Mouse (Mus musculus) gastrocnemius, postnatal 25 days (tissue): Measurements from ENCODE around the gene Olfr589. TPM values are rescaled to one million over a fixed set of nuclear protein-coding genes. Genes with fewer than 3 reads are reported as not detected.
"Not testable (repeated sequence)": the region's sequence is repeated elsewhere in the genome, so short reads cannot be mapped to it uniquely, and the experiment has no call there.

Source experiments
- DNase-seq: peaks from one replicate; pipeline ENCODE4 v3.0.0; 2022
- long read RNA-seq, 2 experiments: library from polyadenylated mRNA; stranded (forward); transcript quantifications; one replicate each; pipeline ENCODE4 v2.0.0; 2021
- total RNA-seq, 2 experiments: library from RNA; stranded (reverse); gene quantifications; 1 replicate in 1 of 2; 2 replicates in 1 of 2; pipeline ENCODE4 v1.2.3; 2021

Gene Olfr589
- total RNA-seq, result not detected
- long read RNA-seq, experiment 1, result 0 reads
- long read RNA-seq, experiment 2, result 0 reads

DNA sequence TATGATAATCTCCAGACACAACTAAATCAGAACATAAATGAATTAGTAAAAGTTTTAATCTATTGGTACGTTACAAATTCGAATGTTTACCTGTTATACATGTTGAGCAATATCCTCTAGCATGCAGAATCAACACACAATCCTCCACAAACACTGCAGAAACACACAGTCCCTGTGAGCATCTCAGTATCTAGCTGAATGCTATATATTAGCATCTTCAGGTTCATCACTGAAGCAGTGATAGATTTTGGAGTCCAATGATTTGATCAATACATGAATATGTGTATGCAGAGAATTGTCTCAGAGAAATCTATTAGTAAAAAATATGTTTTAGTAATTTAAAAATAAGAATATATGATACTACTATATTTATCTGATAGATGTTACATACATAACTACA, at the start of gene Olfr589:
Gene Olfr589 (minus strand): TSS at position 101 of the 400 bp plus-strand sequence.
- DNase-seq, result no peak

DNA sequence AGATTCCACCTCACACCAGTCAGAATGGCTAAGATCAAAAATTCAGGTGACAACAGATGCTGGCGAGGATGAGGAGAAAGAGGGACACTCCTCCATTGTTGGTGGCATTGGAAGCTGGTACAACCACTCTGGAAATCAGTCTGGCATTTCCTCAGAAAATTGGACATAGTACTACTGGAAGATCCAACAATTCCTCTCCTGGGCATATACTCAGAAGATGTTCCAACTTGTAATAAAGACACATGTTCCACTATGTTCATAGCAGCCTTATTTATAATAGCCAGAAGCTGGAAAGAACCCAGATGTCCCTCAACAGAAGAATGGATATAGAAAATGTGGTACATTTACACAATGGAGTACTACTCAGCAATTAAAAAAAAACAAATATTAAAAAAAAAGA, 28.3 kb upstream of the Olfr589 start, which contains the start of gene Olfr592:
Gene Olfr592 (plus strand): TSS at position 301 of the 400 bp plus-strand sequence.
- not testable (repeated sequence) for DNase-seq

GRCm38 (mm10) chr7:103178240-103178639, 22.1 kb upstream of the Olfr589 start, which contains the start of gene Olfr591:
Gene Olfr591, minus strand, starts transcription at chr7:103178340.
- no peak for DNase-seq

- DNase-seq, result no peak
Observed at GRCm38 (mm10) chr7:103169697-103170096, 13.5 kb upstream of the Olfr589 start.

GRCm38 (mm10) chr7:103140579-103140978, 15.6 kb downstream of the Olfr589 start, which contains the start of gene Olfr588-ps1:
Gene Olfr588-ps1, plus strand, starts transcription at chr7:103140879.
- no peak for DNase-seq

DNA sequence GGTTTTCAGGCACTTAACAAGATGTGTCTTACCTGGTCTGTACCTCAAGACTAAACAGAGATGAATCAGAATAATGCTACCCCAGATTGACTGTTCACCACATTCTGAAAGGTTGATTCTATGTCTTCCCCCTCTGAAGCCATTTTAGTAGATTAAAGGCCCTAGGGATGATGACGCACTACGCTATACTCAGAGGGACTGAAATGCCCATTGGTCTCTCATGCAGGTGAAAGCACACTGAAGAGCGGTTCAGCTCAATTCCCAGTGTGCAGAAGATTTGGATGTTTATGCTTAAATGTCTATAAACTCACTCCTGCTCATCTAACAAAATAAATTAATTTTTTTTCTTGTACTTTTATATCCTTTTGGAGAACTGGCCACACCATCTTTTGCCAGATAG, 30.6 kb downstream of the Olfr589 start, which contains the start of gene Olfr586:
Gene Olfr586 (minus strand): TSS at position 101 of the 400 bp plus-strand sequence.
- no peak for DNase-seq

DNA sequence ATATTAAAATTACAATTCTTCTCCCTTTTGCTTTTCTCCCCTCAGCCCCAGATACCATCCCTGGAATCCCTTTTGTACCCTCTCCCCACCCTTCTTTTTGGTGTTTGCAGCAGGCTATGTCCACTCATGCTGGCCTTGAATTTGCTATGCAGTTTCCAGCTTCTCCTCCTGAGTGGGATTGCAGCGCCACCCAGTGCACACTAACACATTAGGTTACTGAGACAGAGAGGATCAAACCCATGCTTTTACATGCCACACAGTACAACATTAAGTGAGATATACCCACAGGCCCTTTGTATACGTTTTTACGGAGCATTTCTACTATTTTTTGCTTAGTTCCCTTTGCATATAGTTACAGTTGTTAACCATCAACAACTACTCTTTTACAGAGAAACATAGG, 36.8 kb downstream of the Olfr589 start:
- no peak for DNase-seq

Other genes with a start within 250 kb of the Olfr589 start
- gene Olfr571, start 238.8 kb downstream of the Olfr589 start, total RNA-seq, result not detected
- gene Olfr572, start 231.9 kb downstream of the Olfr589 start, total RNA-seq, result not detected
- gene Olfr573-ps1, start 213.8 kb downstream of the Olfr589 start, total RNA-seq, result not detected
- not detected for gene Olfr574, start 207.9 kb downstream of the Olfr589 start, total RNA-seq
- not detected for gene Olfr575, start 197.6 kb downstream of the Olfr589 start, total RNA-seq
- not detected for gene Olfr576, start 193.7 kb downstream of the Olfr589 start, total RNA-seq
- not detected for gene Olfr577, start 180.4 kb downstream of the Olfr589 start, total RNA-seq
- not detected for gene Olfr578, start 167.0 kb downstream of the Olfr589 start, total RNA-seq
- gene Olfr582, start 118.3 kb downstream of the Olfr589 start, total RNA-seq, result not detected
- not detected for gene Olfr583, start 105.1 kb downstream of the Olfr589 start, total RNA-seq
- not detected for gene Olfr584, start 74.5 kb downstream of the Olfr589 start, total RNA-seq
- not detected for gene Olfr585, start 58.6 kb downstream of the Olfr589 start, total RNA-seq
- gene Olfr586, start 30.7 kb downstream of the Olfr589 start, total RNA-seq, result not detected
- gene Olfr588-ps1, start 15.5 kb downstream of the Olfr589 start, total RNA-seq, result not detected
- not detected for gene Olfr591, start 22.0 kb upstream of the Olfr589 start, total RNA-seq
- gene Olfr592, start 28.4 kb upstream of the Olfr589 start, total RNA-seq, result not detected
- gene Olfr593, start 55.5 kb upstream of the Olfr589 start, total RNA-seq, result not detected
- gene Olfr594, start 60.6 kb upstream of the Olfr589 start, total RNA-seq, result not detected
- gene Usp17ld, start 96.1 kb upstream of the Olfr589 start, total RNA-seq, result not detected
- not detected for gene Olfr596, start 149.3 kb upstream of the Olfr589 start, total RNA-seq
- gene Olfr597, start 160.0 kb upstream of the Olfr589 start, total RNA-seq, result not detected
- not detected for gene Olfr598, start 167.2 kb upstream of the Olfr589 start, total RNA-seq
- not detected for gene Olfr599, start 179.6 kb upstream of the Olfr589 start, total RNA-seq
- not detected for gene Olfr600, start 193.3 kb upstream of the Olfr589 start, total RNA-seq
- gene Olfr601, start 206.3 kb upstream of the Olfr589 start, total RNA-seq, result not detected
- not detected for gene Olfr603, start 229.8 kb upstream of the Olfr589 start, total RNA-seq